Mouse (Mus musculus) brain, adult 10 weeks (tissue): ENCODE data around the gene H2-Q10. TPM values are rescaled to one million over a fixed set of nuclear protein-coding genes. Genes with fewer than 3 reads are reported as not detected.

Experiments used
- polyA plus RNA-seq: library from polyadenylated mRNA; stranded (reverse); fragments of 350-450 nt; fragmentation: Illumina TruSeq; extraction: RNeasy Lipid Tissue Mini Kit (QIAGEN cat#74804); gene quantifications from one replicate; pipeline ENCODE4 v1.2.3, GENCODE M21; 2015; ENCODE audit warnings: low read depth, low replicate concordance

The H2-Q10 gene
- not detected for polyA plus RNA-seq

DNA sequence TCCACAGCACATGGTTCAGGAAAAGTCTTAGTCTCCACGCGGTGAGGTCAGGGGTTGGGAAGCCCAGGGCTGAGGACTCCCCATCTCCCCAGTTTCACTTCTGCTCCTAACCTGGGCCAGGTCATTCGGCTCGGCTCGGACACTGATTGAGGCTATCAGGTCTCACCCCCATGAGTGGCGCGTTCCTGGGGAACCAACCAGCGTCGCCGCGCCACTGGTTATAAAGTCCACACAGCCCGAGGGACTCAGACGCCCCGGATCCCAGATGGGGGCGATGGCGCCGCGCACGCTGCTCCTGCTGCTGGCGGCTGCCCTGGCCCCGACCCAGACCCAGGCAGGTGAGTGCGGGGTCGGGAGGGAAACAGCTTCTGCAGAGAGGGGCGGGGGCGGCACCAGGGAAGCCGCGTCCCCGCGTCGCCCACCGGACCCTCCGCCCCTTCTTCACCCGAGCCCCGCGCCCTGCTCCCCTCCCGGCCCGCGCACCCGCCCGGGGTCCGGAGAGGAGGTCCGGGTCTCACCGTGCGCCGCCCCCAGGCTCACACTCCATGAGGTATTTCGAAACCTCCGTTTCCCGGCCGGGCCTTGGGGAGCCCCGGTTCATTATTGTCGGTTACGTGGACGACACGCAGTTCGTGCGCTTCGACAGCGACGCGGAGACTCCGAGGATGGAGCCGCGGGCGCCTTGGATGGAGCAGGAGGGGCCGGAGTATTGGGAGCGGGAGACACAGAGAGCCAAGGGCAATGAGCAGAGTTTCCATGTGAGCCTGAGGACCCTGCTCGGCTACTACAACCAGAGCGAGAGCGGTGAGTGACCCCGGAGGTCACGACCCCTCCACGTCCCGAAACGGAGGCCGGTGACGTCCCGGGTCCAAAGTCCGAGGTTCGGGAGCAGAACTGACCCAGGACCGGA lies at the start of gene H2-Q10:
TSS of gene H2-Q10 (plus strand) at position 248 of the 910 bp plus-strand sequence.

DNA sequence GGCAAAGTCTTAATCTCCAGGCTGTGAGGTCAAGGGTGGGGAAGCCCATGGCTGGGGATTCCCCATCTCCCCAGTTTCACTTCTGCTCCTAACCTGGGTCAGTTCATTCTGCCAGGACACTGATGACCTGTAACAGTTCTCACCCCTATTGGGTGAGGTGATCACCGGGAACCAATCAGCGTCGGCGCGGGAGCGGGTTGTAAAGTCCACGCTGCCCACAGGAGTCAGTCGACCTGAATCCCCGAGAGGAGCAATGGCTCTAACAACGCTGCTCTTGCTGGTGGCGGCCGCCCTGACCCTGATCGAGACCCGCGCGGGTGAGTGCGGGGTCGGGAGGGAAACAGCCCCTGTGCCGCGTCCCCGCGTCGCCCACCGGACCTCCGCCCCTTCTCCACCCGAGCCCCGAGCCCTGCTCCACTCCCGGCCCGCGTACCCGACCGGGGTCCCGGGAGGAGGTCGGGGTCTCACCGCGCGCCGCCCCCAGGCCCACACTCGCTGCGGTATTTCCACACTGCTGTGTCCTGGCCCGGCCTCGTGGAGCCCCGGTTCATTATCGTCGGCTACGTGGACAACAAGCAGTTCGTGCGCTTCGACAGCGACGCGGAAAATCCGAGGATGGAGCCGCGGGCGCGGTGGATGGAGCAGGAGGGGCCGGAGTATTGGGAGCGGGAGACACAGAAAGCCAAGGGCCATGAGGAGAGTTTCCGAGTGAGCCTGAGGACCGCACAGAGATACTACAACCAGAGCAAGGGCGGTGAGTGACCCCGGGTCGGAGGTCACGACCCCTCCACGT lies 45.1 kb upstream of the H2-Q10 start, which contains the start of gene H2-Q6:
TSS of gene H2-Q6 (plus strand) at position 227 of the 793 bp plus-strand sequence.

DNA sequence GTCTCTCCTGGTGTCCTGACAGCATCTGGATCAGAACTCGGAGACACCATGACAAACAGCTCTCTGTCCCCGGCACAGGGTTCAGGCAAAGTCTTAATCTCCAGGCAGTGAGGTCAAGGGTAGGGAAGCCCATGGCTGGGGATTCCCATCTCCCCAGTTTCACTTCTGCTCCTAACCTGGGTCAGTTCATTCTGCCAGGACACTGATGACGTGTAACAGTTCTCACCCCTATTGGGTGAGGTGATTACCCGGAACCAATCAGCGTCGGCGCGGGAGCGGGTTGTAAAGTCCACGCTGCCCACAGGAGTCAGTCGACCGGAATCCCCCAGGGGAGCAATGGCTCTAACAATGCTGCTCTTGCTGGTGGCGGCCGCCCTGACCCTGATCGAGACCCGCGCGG lies 31.0 kb upstream of the H2-Q10 start, which contains the start of gene H2-Q7:
TSS of gene H2-Q7 (plus strand) at position 271 of the 400 bp plus-strand sequence.

DNA sequence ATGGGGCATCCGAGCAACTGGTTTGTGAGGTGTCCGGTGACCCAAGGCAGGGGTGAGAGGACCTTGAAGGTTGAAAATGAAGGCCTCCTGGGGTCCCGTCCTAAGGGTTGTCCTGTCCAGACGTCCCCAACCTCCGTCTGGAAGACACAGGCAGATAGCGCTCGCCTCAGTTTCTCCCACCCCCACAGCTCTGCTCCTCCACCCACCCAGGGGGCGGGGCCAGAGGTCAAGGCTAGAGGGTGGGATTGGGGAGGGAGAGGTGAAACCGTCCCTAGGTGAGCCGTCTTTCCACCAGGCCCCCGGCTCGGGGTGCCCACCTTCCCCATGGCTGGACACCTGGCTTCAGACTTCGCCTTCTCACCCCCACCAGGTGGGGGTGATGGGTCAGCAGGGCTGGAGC lies 35.9 kb downstream of the H2-Q10 start, which contains the start of gene Pou5f1:
TSS of gene Pou5f1 (plus strand) at position 243 of the 400 bp plus-strand sequence.

DNA sequence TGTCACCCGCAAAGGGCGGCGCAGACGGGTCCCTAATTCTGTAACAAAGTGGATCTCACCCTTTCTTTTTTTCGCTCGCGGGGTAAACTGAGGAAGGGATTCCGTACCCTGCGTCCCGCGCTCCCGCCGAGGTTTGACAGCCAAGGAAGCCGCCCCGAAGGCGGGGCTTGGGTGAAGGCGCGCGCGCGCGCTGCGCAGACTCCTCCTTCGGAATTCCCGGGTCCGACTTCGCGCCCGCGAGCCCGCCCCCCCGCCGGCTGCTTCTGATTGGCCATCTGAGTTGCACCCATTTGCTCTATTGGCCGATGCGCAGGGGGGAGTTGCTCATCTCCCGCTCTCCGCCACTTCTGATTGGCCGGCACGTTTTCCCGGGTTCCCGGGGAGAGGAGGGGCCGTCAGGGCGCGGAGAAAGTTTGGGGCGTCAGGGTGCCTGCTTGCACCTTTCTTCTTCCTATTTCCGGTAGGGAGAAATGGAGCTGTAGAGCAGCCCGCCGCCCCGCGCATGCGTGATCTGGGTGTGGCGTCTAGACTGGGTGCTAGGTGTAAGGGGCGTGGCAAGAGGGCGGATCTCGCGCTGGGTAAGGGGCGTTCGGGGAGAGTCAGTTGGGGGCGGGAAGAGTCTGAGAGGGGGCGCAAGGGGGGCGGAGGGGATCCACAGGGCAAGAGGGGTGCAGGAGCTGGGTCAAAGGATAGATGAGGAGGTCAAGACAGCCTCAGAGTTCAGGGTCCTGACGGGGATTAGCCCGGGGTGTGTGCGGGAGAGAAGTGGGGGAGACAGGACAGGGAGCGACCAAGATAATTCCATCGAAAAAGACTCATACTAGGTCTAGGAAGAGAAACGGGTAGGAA lies 47.0 kb downstream of the H2-Q10 start, which contains the start of the genes Tcf19 and Cchcr1:
TSS of gene Tcf19 (minus strand) at position 173 of the 849 bp plus-strand sequence.
TSS of gene Cchcr1 (plus strand) at position 449 of the 849 bp plus-strand sequence.

Other genes starting within 250 kb of the H2-Q10 start
- not detected for gene Gm16181, start 249.3 kb upstream of the H2-Q10 start, polyA plus RNA-seq
- 711 TPM for gene Atp6v1g2, start 236.4 kb upstream of the H2-Q10 start, polyA plus RNA-seq
- gene Nfkbil1, start 234.3 kb upstream of the H2-Q10 start, polyA plus RNA-seq: 11.4 TPM
- 206 TPM for gene Ddx39b, start 228.3 kb upstream of the H2-Q10 start, polyA plus RNA-seq
- gene H2-D1, start 207.4 kb upstream of the H2-Q10 start, polyA plus RNA-seq: 50.0 TPM
- 0.45 TPM for gene H2-Q1, start 149.7 kb upstream of the H2-Q10 start, polyA plus RNA-seq
- gene H2-Q2, start 127.8 kb upstream of the H2-Q10 start, polyA plus RNA-seq: 2.0 TPM
- 4.1 TPM for gene H2-Q4, start 90.5 kb upstream of the H2-Q10 start, polyA plus RNA-seq
- 0.34 TPM for gene H2-Q6, start 45.2 kb upstream of the H2-Q10 start, polyA plus RNA-seq
- 0.61 TPM for gene H2-Q7, start 30.9 kb upstream of the H2-Q10 start, polyA plus RNA-seq
- not detected for gene Pou5f1, start 35.9 kb downstream of the H2-Q10 start, polyA plus RNA-seq
- 7.8 TPM for gene Tcf19, start 46.7 kb downstream of the H2-Q10 start, polyA plus RNA-seq
- gene Cchcr1, start 47.0 kb downstream of the H2-Q10 start, polyA plus RNA-seq: 4.6 TPM
- gene Psors1c2, start 63.1 kb downstream of the H2-Q10 start, polyA plus RNA-seq: 0.61 TPM
- 1.4 TPM for gene Cdsn, start 82.0 kb downstream of the H2-Q10 start, polyA plus RNA-seq
- gene 2300002M23Rik, start 97.4 kb downstream of the H2-Q10 start, polyA plus RNA-seq: not detected
- not detected for gene Sfta2, start 131.5 kb downstream of the H2-Q10 start, polyA plus RNA-seq
- not detected for gene Gm9573, start 156.5 kb downstream of the H2-Q10 start, polyA plus RNA-seq
- not detected for gene Mucl3, start 173.6 kb downstream of the H2-Q10 start, polyA plus RNA-seq
- 20.2 TPM for gene Vars2, start 197.5 kb downstream of the H2-Q10 start, polyA plus RNA-seq
- 19.8 TPM for gene Gtf2h4, start 203.7 kb downstream of the H2-Q10 start, polyA plus RNA-seq
- gene Ddr1, start 234.5 kb downstream of the H2-Q10 start, polyA plus RNA-seq: 52.9 TPM